ENCODE assay signal across 21 mouse cellular contexts in genomic region chr3:136941602-136941926, GRCm38 (mm10).
A peak's percentile ranks its signal among the peaks of the same experiment; 100 is the strongest.
DNase-seq lines count a peak whose midpoint lies in the region; ATAC-seq and TF ChIP-seq lines count a peak whose summit lies in the region.
"Had no signal": no experiment of that assay in that cellular context is flagged by ENCODE, and none has a peak within 500 bp of the region (broad histone marks: within the 10 kb centered on the region; RNA-seq: fewer than 3 reads in every experiment).

No protein-coding gene starts in this region.

- no peaks in the 10 kb centered on the region for H3K79me2 ChIP-seq in CH12.LX (replicated peaks; ENCODE audit: control insufficient read depth, extremely low read depth, insufficient read depth, poor library complexity, severe bottlenecking)

- peak overlapping the region; percentile 66 for H3K4me2 ChIP-seq in CH12.LX (ENCODE audit: insufficient read depth, low read depth, poor library complexity, severe bottlenecking)
- H3K4me2 ChIP-seq: embryonic facial prominence, embryonic 12.5 days; forebrain, embryonic 12.5 days; hindbrain, embryonic 12.5 days had no signal

- peak; percentile 27 for ATAC-seq in inflammation-experienced regulatory T-cells, adult 6 months
- ATAC-seq: forebrain, embryonic 16.5 days had no signal

- peak overlapping the region; percentile 36; the same call in 1 of the 2 replicates for H3K27ac ChIP-seq in left cerebral cortex, adult 2 months
- peak overlapping the region; percentile 69 for H3K27ac ChIP-seq in CH12.LX (ENCODE audit: insufficient read depth, low read depth)
- H3K27ac ChIP-seq: embryonic facial prominence, embryonic 12.5 days; forebrain, embryonic 12.5 days; heart, embryonic 10.5 days; hindbrain, embryonic 12.5 days had no signal

- peak; percentile 70 for TF ChIP-seq EP300 in CH12.LX (IDR thresholded peaks at IDR 0.05; ENCODE audit: low read length)

- no peak for TF ChIP-seq RAD21 in CH12.LX (IDR thresholded peaks at IDR 0.05; ENCODE audit: low read depth, low read length)

- in situ Hi-C loops in CH12.LX (cut with MboI; ENCODE audit: low pct_ligation_motif_present, low pct_unique_long_range_greater_than_20kb, low sequenced_read_pairs), result no loop called here

- no peak for TF ChIP-seq CTCF in left cerebral cortex, adult 2 months (IDR thresholded peaks at IDR 0.05)
- no peak for TF ChIP-seq CTCF in CH12.LX (conservative IDR thresholded peaks at IDR 0.05 in 1 of 2, IDR thresholded peaks at IDR 0.05 in 1 of 2; ENCODE audit: low read depth in 2 of 2, low read length in 2 of 2)

- peaks cover 8 to 24% of the 10 kb centered on the region in 2 experiments for H3K36me3 ChIP-seq in CH12.LX (replicated peaks in 1 of 2; ENCODE audit: control insufficient read depth in 1 of 2, insufficient read depth in 1 of 2, low read length in 1 of 2)
- H3K36me3 ChIP-seq: embryonic facial prominence, embryonic 12.5 days; forebrain, embryonic 12.5 days had no signal

- H3K9me3 ChIP-seq in CH12.LX (replicated peaks; ENCODE audit: low read length), result no peaks in the 10 kb centered on the region
- H3K9me3 ChIP-seq: embryonic facial prominence, embryonic 12.5 days; forebrain, embryonic 12.5 days; heart, embryonic 10.5 days; hindbrain, embryonic 12.5 days had no signal

- peaks cover 17 to 22% of the 10 kb centered on the region in 2 experiments for H3K4me1 ChIP-seq in CH12.LX (ENCODE audit: control insufficient read depth in 1 of 2, insufficient read depth in 2 of 2)
- H3K4me1 ChIP-seq: forebrain, embryonic 12.5 days; heart, embryonic 10.5 days; hindbrain, embryonic 12.5 days had no signal

- no peak for DNase-seq in left cerebral cortex, adult 2 months (ENCODE audit: extremely low spot score in 1 of 2, low spot score in 2 of 2)
- no peak for DNase-seq in left cerebral cortex, postnatal 14 days (ENCODE audit: low spot score in 2 of 2)
- DNase-seq in 416B (ENCODE audit: low read depth) (peak; percentile 66), CH12.LX (ENCODE audit: extremely low read depth) (peak; percentile 80)
- no peak for DNase-seq in urinary bladder, adult 2 months (ENCODE audit: low spot score)
- no peak for DNase-seq in adrenal gland, postnatal 10 days
- DNase-seq: adrenal gland, adult 2 months; cerebellum, adult 11 months; cerebellum, adult 8-10 months; cerebellum, postnatal 14 days; gastrocnemius, postnatal 36 days; heart, adult 18-20 months; heart, postnatal 10 days; heart, postnatal 4 days; kidney, adult 11 months had no signal

- intact Hi-C loops in left cerebral cortex, adult 2 months (cut with DNase I), result no loop called here
- intact Hi-C loops in left cerebral cortex, postnatal 14 days (cut with DNase I), result no loop called here

- dilution Hi-C loops in CH12.LX (cut with MboI; ENCODE audit: extremely low pct_ligation_motif_present, extremely low pct_unique_long_range_greater_than_20kb, low sequenced_read_pairs), result no loop called here

- H3K27me3 ChIP-seq in CH12.LX (replicated peaks), result no peaks in the 10 kb centered on the region
- H3K27me3 ChIP-seq: embryonic facial prominence, embryonic 12.5 days; forebrain, embryonic 12.5 days; hindbrain, embryonic 12.5 days had no signal

- no peak overlapping the region for H3K4me3 ChIP-seq in left cerebral cortex, adult 2 months
- peak overlapping the region in 1 of 3 experiments; percentile 10 for H3K4me3 ChIP-seq in CH12.LX (replicated peaks in 1 of 3; ENCODE audit: low read depth in 2 of 3, low read length in 2 of 3, poor library complexity in 1 of 3)
- H3K4me3 ChIP-seq: embryonic facial prominence, embryonic 12.5 days; forebrain, embryonic 12.5 days; heart, embryonic 10.5 days; hindbrain, embryonic 12.5 days had no signal

- H3K9ac ChIP-seq in CH12.LX (ENCODE audit: insufficient read depth, low read depth), result peak overlapping the region; percentile 26
- H3K9ac ChIP-seq: embryonic facial prominence, embryonic 12.5 days; forebrain, embryonic 12.5 days; hindbrain, embryonic 12.5 days had no signal

- TF ChIP-seq POLR2A in CH12.LX (IDR thresholded peaks at IDR 0.05; ENCODE audit: low read depth, low read length), result no peak

TF ChIP-seq in CH12.LX, 34 proteins besides CTCF, POLR2A, EP300 and RAD21:
- TF ChIP-seq JUN (IDR thresholded peaks at IDR 0.05; ENCODE audit: insufficient read depth, low read depth, low read length) (0 out of 2 replicates have a peak, but pooled peaks have one; percentile 5), ZMIZ1 (IDR thresholded peaks at IDR 0.05; ENCODE audit: low read depth, low read length) (no peak), TBP (conservative IDR thresholded peaks at IDR 0.05; ENCODE audit: low read depth, low read length) (0 out of 2 replicates have a peak, but pooled peaks have one; percentile 10), MYC (IDR thresholded peaks at IDR 0.05; ENCODE audit: low read depth, low read length) (0 out of 2 replicates have a peak, but pooled peaks have one; percentile 17), ETS1 (conservative IDR thresholded peaks at IDR 0.05; ENCODE audit: low read depth, low read length) (peak; percentile 68), TCF12 (IDR thresholded peaks at IDR 0.05; ENCODE audit: low read depth, low read length) (peak; percentile 76; the same call in 1 of the 2 replicates), MAFK (IDR thresholded peaks at IDR 0.05; ENCODE audit: insufficient replicate concordance, low read length) (0 out of 2 replicates have a peak, but pooled peaks have one; percentile 5), BHLHE40 (IDR thresholded peaks at IDR 0.05; ENCODE audit: low read depth, low read length) (peak; percentile 65), MAX (IDR thresholded peaks at IDR 0.05; ENCODE audit: low read length) (no peak), SIN3A (IDR thresholded peaks at IDR 0.05; ENCODE audit: low read length) (no peak), PAX5 (IDR thresholded peaks at IDR 0.05; ENCODE audit: low read length) (no peak)
TF ChIP-seq in CH12.LX: peak in this region for 7.

Comparison
In these comparisons a context has a peak if more than half of its experiments do, and no peak if none do; other contexts are left out.
1. DNase-seq: peak in 416B (single experiment) and CH12.LX (single experiment); none in left cerebral cortex, adult 2 months (0 of 2), left cerebral cortex, postnatal 14 days (0 of 2), urinary bladder, adult 2 months (single experiment) and adrenal gland, postnatal 10 days (single experiment).